Mouse (Mus musculus) embryonic facial prominence, embryonic 15.5 days (tissue): ENCODE results near the gene Grm1. TPM values are rescaled to one million over a fixed set of nuclear protein-coding genes. Genes with fewer than 3 reads are reported as not detected.

Experiments used
- ATAC-seq: fragments of 200-750 bp; cut with Nextera tagmentation; 2 replicates; pipeline ENCODE4 v1.8.0; 2017; ENCODE audit warnings: low read depth, moderate TSS enrichment; ENCODE audit not compliant: insufficient number of reproducible peaks, low FRiP score, low TSS enrichment
- H3K27ac ChIP-seq: fragments of 300-500 bp; sonication (generic); replicated peaks from 2 replicates; pipeline ENCODE4 v1.5.1; 2015; ENCODE audit warnings: mild to moderate bottlenecking, inconsistent platforms
- H3K27me3 ChIP-seq: fragments of 300-500 bp; sonication (generic); 2 replicates; pipeline ENCODE4 v1.6.1; 2015; ENCODE audit warnings: inconsistent platforms
- H3K36me3 ChIP-seq: fragments of 300-500 bp; sonication (generic); 2 replicates; pipeline ENCODE4 v1.6.1; 2015; ENCODE audit warnings: mild to moderate bottlenecking, inconsistent platforms
- H3K4me1 ChIP-seq: fragments of 300-500 bp; sonication (generic); 2 replicates; pipeline ENCODE4 v1.6.1; 2015; ENCODE audit warnings: inconsistent platforms
- H3K4me2 ChIP-seq: fragments of 300-500 bp; sonication (generic); replicated peaks from 2 replicates; pipeline ENCODE4 v1.6.1; 2015; ENCODE audit warnings: mild to moderate bottlenecking, inconsistent platforms
- H3K4me3 ChIP-seq: fragments of 300-500 bp; sonication (generic); replicated peaks from 2 replicates; pipeline ENCODE4 v1.5.1; 2015; ENCODE audit warnings: mild to moderate bottlenecking, inconsistent platforms
- H3K9ac ChIP-seq: fragments of 300-500 bp; sonication (generic); 2 replicates; pipeline ENCODE4 v1.6.1; 2015; ENCODE audit warnings: inconsistent platforms
- H3K9me3 ChIP-seq: fragments of 300-500 bp; sonication (generic); replicated peaks from 2 replicates; pipeline ENCODE4 v1.6.1; 2016; ENCODE audit warnings: inconsistent platforms
- WGBS: fragments of 180-500 bp; shearing (Covaris S2); methylation state at CpG from one replicate; pipeline ENCODE4 v1.1.7; 2015; 5-methylcytosine and 5-hydroxymethylcytosine counted together
- polyA plus RNA-seq: library from polyadenylated mRNA; unstranded; fragments of >200 nt; fragmentation: Nextera tagmentation; extraction: Ambion mirVana; gene quantifications from 2 replicates; pipeline ENCODE4 v1.2.1, GENCODE M21; 2015

The Grm1 gene
- polyA plus RNA-seq, 1 experiment from 2014 or later = 0.11 TPM

GRCm38 (mm10) chr10:10884992-10885391 lies 197.2 kb downstream of the Grm1 start:
- Histone ChIP-seq H3K27ac (no peak overlapping the region), H3K36me3 (no peaks in the 10 kb centered on the region), H3K27me3 (no peaks in the 10 kb centered on the region), H3K9me3 (no peaks in the 10 kb centered on the region), H3K9ac (no peak overlapping the region), H3K4me2 (no peak overlapping the region), H3K4me3 (no peak overlapping the region), H3K4me1 (peaks cover 3% of the 10 kb centered on the region; the same call in 1 of the 2 replicates)
- ATAC-seq = no peak
- WGBS = 14% methylated on average over 2 of the region's 2 CpGs

- H3K9ac ChIP-seq = no peak overlapping the region
- no peak for ATAC-seq
- H3K27me3 ChIP-seq = no peaks in the 10 kb centered on the region
- H3K27ac ChIP-seq = no peak overlapping the region
- no peaks in the 10 kb centered on the region for H3K9me3 ChIP-seq
- no peak overlapping the region for H3K4me3 ChIP-seq
- WGBS = 33% methylated on average over 3 of the region's 3 CpGs
- no peaks in the 10 kb centered on the region for H3K36me3 ChIP-seq
- no peaks in the 10 kb centered on the region for H3K4me1 ChIP-seq
- H3K4me2 ChIP-seq = no peak overlapping the region
These were observed 210.0 kb downstream of the Grm1 start for GRCm38 (mm10) chr10:10872142-10872541.

GRCm38 (mm10) chr10:10870271-10870670 lies 211.9 kb downstream of the Grm1 start:
- Histone ChIP-seq H3K4me3 (no peak overlapping the region), H3K36me3 (no peaks in the 10 kb centered on the region), H3K9me3 (no peaks in the 10 kb centered on the region), H3K27me3 (no peaks in the 10 kb centered on the region), H3K9ac (no peak overlapping the region), H3K4me1 (no peaks in the 10 kb centered on the region), H3K4me2 (no peak overlapping the region), H3K27ac (no peak overlapping the region)
- 76% methylated on average over 2 of the region's 2 CpGs for WGBS
- no peak for ATAC-seq

GRCm38 (mm10) chr10:10866278-10866677 lies 215.9 kb downstream of the Grm1 start:
- Histone ChIP-seq H3K27me3 (no peaks in the 10 kb centered on the region), H3K9me3 (no peaks in the 10 kb centered on the region), H3K36me3 (no peaks in the 10 kb centered on the region), H3K9ac (no peak overlapping the region), H3K4me2 (no peak overlapping the region), H3K4me3 (no peak overlapping the region), H3K4me1 (no peaks in the 10 kb centered on the region), H3K27ac (no peak overlapping the region)
- 87% methylated on average over 2 of the region's 2 CpGs for WGBS
- no peak for ATAC-seq

GRCm38 (mm10) chr10:10864759-10865158 lies 217.4 kb downstream of the Grm1 start:
- Histone ChIP-seq H3K27ac (no peak overlapping the region), H3K9ac (no peak overlapping the region), H3K4me1 (no peaks in the 10 kb centered on the region), H3K36me3 (no peaks in the 10 kb centered on the region), H3K27me3 (no peaks in the 10 kb centered on the region), H3K4me3 (no peak overlapping the region), H3K4me2 (no peak overlapping the region), H3K9me3 (no peaks in the 10 kb centered on the region)
- WGBS = 37% methylated on average over 5 of the region's 5 CpGs
- no peak for ATAC-seq

GRCm38 (mm10) chr10:10847376-10848286 lies 234.5 kb downstream of the Grm1 start:
- Histone ChIP-seq H3K4me3 (no peak overlapping the region), H3K27ac (no peak overlapping the region), H3K4me2 (no peak overlapping the region), H3K9ac (no peak overlapping the region), H3K4me1 (no peaks in the 10 kb centered on the region), H3K9me3 (no peaks in the 10 kb centered on the region), H3K36me3 (no peaks in the 10 kb centered on the region), H3K27me3 (no peaks in the 10 kb centered on the region)
- no peak for ATAC-seq
- WGBS = 61% methylated on average over 7 of the region's 7 CpGs

- H3K4me1 ChIP-seq = no peaks in the 10 kb centered on the region
- H3K27me3 ChIP-seq = no peaks in the 10 kb centered on the region
- no peak overlapping the region for H3K4me3 ChIP-seq
- H3K9me3 ChIP-seq = no peaks in the 10 kb centered on the region
- H3K36me3 ChIP-seq = no peaks in the 10 kb centered on the region
- no peak overlapping the region for H3K27ac ChIP-seq
- no peak for ATAC-seq
- WGBS = 73% methylated on average over 5 of the region's 5 CpGs
- no peak overlapping the region for H3K9ac ChIP-seq
- H3K4me2 ChIP-seq = no peak overlapping the region
These were observed 237.0 kb downstream of the Grm1 start for GRCm38 (mm10) chr10:10845059-10845685.

GRCm38 (mm10) chr10:10835406-10835805 lies 246.8 kb downstream of the Grm1 start:
- H3K27ac ChIP-seq = no peak overlapping the region
- H3K27me3 ChIP-seq = no peaks in the 10 kb centered on the region
- no peak for ATAC-seq

GRCm38 (mm10) chr10:10834828-10835227 lies 247.3 kb downstream of the Grm1 start:
- Histone ChIP-seq H3K36me3 (no peaks in the 10 kb centered on the region), H3K27ac (no peak overlapping the region), H3K9ac (no peak overlapping the region), H3K27me3 (no peaks in the 10 kb centered on the region), H3K4me3 (no peak overlapping the region), H3K4me1 (no peaks in the 10 kb centered on the region), H3K4me2 (no peak overlapping the region), H3K9me3 (no peaks in the 10 kb centered on the region)
- no peak for ATAC-seq
- WGBS = 82% methylated on average over 3 of the region's 3 CpGs

More at GRCm38 (mm10) chr10:10835406-10835805, 246.8 kb downstream of the Grm1 start:
- Histone ChIP-seq H3K4me3 (no peak overlapping the region), H3K4me2 (no peak overlapping the region), H3K36me3 (no peaks in the 10 kb centered on the region), H3K9ac (no peak overlapping the region), H3K9me3 (no peaks in the 10 kb centered on the region), H3K4me1 (no peaks in the 10 kb centered on the region)

- Histone ChIP-seq H3K9me3 (no peaks in the 10 kb centered on the region), H3K27ac (no peak overlapping the region), H3K4me1 (no peaks in the 10 kb centered on the region), H3K27me3 (no peaks in the 10 kb centered on the region), H3K4me3 (no peak overlapping the region), H3K36me3 (no peaks in the 10 kb centered on the region), H3K9ac (no peak overlapping the region), H3K4me2 (no peak overlapping the region)
- no peak for ATAC-seq
- 59% methylated on average over 1 of the region's 1 CpGs for WGBS
These were observed 251.0 kb downstream of the Grm1 start for GRCm38 (mm10) chr10:10831141-10831540.

- no peaks in the 10 kb centered on the region for H3K27me3 ChIP-seq
- WGBS = 75% methylated on average over 1 of the region's 1 CpGs
- no peak overlapping the region for H3K27ac ChIP-seq
- ATAC-seq = no peak
- no peaks in the 10 kb centered on the region for H3K9me3 ChIP-seq
- no peak overlapping the region for H3K9ac ChIP-seq
- no peaks in the 10 kb centered on the region for H3K4me1 ChIP-seq
- H3K36me3 ChIP-seq = no peaks in the 10 kb centered on the region
- H3K4me2 ChIP-seq = no peak overlapping the region
- no peak overlapping the region for H3K4me3 ChIP-seq
These were observed 254.8 kb downstream of the Grm1 start for GRCm38 (mm10) chr10:10827308-10827707.
